Mouse (Mus musculus) C2C12 (cell line): ENCODE results near the gene Tex35.

ENCODE experiments used
- CTCF ChIP-seq: IDR thresholded peaks from one replicate; pipeline ENCODE4 v1.5.1; 2011; ENCODE audit not compliant: control insufficient read depth, insufficient read depth, insufficient read length
- FOSL1 ChIP-seq: IDR thresholded peaks from one replicate; pipeline ENCODE4 v1.8.0; 2011; ENCODE audit warnings: mild to moderate bottlenecking, low read length; ENCODE audit not compliant: poor library complexity, insufficient read depth, severe bottlenecking
- MAX ChIP-seq: IDR thresholded peaks from one replicate; pipeline ENCODE4 v1.6.1; 2011; ENCODE audit warnings: mild to moderate bottlenecking, control low read depth
- MYOG ChIP-seq: IDR thresholded peaks from one replicate; pipeline ENCODE4 v1.6.1; 2011; ENCODE audit not compliant: control insufficient read depth, insufficient read length; ENCODE audit errors: extremely low read depth
- USF1 ChIP-seq: IDR thresholded peaks from one replicate; pipeline ENCODE4 v1.6.1; 2011; ENCODE audit warnings: low read depth, mild to moderate bottlenecking, control low read depth, moderate library complexity

DNA sequence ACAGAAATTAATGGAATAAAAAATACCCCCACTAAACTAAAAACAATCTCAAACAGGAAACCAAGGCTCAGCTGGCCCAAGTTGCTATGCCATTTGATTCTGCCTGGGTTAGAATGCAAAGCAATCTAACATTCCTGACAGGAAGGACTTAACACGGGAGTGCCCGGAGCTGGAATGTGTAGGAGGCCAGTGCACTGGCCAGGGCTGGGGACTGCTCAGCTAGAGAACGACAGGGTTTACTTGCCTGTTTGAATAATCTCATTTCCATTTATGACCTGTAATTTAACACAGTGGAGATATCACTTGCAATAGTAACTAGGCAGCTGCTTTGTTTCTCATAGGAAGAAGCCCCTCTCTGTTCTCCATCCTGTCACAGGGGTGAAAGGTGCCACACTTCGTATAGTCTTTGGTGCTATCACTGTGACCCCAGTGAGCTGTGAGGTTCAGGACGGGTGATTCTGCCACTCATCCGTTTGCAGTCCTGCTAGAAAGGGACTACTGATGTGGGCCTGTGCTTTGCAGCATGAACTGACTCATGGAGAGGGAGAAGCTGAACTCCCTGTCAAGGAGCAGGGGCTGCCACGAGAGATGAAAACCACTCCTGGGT is 34.9 kb upstream of the Tex35 start:
- TF ChIP-seq CTCF (no peak), USF1 (no peak), MAX (no peak), FOSL1 (no peak), MYOG (no peak)
